Mouse (Mus musculus): ENCODE results near the gene Nkd1.

Nkd1 gene

DNA sequence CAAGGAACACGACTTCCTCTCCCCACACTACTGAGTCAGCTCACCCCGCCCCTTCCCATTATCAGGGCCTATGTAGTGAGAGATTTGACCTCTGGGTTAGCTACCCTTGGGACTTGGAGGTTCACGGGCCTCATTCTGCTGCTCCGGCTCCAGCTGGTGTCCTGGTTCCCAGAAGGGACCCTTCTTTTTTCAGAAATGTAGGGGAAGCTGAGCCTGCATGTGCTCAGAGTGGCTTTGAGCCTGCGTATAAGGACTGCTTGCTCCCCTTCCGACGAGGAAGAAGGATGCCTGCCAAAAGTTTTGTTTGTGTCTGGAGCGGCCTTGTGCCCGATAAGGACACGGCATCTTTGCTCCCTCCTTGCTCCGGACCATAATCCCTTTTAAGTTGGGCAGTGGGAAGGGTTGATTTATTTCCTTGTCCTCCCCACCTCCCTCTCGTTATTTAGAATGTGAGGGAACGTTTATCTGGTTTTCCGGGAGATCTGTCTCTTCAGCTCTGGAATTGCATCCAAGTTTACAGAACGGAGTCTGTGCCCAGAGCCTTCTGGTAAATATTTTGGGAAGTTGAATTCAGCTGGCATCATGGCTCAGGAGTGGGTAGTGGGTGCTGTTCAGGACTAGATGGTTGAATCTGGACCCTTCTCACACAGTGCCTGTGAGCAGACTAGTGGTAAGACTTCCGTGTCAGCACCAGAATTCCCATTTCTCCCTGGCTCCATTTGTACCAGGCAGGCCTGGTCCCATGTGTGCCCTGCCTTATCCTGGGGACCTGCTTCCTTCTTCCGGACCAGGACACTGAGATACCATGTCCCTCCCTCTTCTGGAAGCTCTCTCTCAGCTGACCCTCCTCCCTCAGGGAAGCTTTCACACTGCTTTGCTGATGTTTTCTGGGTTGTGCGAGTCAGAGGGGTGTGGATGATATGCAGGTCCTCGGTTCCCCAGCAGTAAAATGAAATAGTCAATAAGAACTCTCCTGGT is 17.1 kb downstream of the Nkd1 start:
- ATAC-seq (ENCODE audit: low TSS enrichment): peak; percentile 41

DNA sequence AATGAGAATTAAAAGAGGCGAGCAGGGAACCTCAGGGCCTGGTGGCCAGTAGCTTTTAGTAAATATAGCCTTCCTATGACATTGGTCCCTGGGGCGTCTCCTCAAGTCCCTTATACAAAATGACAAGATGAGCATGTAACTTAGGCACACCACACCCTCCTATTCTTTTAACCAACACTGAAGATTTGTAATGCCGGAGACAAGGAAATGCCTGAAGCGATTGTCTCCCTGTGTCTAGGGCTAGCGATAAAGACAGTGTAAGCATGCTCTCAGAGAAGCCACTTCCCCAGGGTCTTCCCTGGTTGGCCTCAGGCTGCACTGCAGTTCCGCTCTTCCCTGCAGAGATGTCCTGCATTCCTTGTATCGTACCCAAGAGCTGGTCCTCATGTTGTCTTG is 17.8 kb downstream of the Nkd1 start:
- no peak for ATAC-seq (ENCODE audit: low TSS enrichment)

DNA sequence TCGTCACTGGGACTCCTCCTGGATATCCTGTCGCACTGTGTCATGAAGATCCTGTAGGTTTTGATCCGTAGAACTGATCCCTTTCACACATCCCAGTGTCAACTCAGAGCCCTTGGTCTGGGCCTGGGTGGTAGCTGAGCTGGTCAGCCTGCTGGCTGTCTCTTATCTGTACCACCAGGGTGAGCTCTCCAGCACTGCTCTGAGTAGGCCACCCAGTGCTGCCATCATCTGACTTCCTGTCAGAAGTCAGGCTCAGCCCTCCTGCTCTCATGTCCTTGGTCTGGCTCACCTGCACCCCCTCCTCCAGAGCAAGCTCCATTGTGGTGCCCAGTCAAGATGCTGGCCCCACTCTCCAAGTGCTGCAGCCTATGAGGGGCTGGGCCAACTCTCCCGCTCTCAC is 18.8 kb downstream of the Nkd1 start:
- no peak for ATAC-seq (ENCODE audit: low TSS enrichment)

DNA sequence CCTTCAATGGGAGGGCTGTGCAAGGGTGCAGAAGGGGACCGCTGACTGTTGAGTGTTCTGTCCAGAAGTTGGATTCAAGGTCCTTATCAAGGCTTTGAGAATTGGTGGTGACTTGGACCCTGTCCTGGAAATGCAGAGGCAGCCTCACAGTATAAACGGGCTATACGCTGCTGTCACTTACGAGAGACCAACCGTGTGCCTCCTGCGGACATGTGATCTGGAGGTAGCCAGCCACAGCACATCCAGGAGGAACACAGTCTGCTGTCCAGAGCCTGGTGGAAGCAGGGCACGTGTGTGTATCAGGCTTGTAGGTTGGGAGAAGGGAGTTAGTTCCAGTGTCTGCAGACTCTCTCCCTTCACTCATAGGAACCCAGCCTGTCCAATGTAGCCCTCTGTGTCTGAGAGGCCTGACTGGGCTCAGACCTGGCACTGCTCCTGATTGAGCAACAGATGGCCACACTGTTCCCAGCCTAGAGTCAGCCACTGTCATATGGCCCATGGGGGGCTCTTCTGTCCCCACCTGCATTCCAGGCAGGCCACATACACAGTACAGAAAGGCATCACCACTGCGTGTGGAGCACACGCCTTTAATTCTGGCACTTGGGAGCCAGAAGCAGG is 21.6 kb downstream of the Nkd1 start:
- ATAC-seq (ENCODE audit: low TSS enrichment): no peak

DNA sequence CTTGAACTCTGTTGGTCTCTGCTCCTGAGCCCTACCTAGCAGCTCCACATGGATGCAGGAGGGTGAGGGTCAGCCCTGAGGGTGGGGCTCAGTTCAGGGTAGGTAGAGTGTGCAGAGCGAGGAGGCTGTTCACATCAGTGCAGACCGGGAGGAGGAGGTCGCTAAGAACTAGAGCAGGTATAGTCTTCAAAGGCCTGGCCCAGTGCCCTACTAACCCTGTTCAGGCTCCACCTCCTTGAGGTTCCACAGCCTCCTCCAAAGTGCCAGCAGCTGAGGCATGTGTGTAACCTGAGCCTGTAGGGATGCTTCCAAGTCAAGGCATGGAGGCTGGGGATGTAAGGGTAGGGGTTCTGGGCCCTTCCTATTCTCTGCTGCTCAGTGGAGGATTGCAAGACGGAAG is 23.5 kb downstream of the Nkd1 start:
- ATAC-seq (ENCODE audit: low TSS enrichment): no peak

DNA sequence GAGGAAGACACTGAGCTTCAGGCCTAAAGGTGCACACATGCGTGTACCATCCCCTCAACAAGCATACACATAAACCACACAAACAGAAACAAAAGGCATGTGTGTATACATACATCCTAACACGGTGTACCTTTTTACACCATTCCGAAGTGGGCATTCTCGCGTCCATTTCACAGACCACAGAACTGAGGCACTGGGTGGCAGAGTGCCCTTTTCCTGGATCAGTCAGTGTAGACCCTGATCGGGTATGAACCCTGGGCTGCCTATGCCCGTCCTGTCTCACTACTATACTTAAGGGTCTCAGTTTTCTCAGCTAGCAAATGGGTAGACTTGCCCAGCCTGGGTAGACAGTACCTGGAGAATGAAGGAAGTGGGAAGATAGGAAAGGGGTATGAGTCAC is 24.3 kb downstream of the Nkd1 start:
- ATAC-seq (ENCODE audit: low TSS enrichment): no peak

DNA sequence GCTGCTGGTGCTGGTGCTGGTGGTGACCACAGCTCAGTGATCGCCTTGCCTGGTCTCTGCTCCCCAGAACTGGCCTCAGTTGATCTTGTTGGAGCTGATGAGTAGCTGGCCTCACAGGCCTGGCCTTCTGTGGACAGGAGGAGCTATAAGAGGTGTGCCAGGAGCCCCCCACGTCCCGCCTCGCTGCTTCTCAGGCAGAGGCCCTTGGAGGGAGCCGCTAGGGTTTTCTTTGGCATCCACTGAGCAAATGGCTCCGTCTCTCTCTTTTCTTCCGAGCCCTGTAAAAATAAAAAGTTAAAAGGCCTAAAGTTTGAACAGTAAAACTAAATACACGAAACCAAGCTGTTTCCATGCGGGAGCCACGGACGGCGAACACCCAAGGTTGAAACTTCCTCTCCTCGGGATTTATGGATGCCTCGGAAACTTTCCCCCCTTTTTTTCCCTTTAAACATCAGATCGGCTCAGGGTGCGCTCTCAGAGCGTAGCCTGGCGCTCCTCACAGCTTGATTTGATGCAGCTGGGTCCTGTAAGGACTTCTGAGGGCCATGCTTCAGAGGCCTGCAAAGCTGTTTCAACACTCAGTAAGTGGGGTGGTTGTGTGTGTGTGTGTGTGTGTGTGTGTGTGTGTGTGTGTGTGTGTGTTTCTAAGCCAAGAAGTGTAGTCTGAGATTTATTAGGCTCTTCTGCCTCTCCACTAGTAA is 25.0 kb downstream of the Nkd1 start:
- ATAC-seq (ENCODE audit: low TSS enrichment): no peak

DNA sequence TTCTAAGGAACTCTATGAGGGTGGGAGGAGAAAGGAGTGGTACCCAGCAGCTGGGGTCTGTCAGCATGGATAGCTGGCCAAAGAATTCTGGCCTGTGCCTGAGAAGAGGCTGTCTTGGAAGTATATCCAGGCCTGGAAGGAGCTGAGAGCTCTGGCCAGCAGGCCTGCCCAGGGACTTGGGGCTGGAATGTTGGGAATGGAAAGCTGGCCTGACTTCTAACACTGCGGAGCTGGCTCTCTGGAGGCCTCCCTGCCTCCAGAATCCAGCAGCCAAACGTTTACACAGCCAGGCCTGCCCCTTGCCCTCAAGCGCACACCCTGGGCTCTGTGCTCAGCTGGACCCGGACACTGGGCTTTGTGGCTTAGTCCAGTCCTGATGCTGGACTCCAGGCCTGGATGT is 34.5 kb downstream of the Nkd1 start:
- ATAC-seq (ENCODE audit: low TSS enrichment): no peak

DNA sequence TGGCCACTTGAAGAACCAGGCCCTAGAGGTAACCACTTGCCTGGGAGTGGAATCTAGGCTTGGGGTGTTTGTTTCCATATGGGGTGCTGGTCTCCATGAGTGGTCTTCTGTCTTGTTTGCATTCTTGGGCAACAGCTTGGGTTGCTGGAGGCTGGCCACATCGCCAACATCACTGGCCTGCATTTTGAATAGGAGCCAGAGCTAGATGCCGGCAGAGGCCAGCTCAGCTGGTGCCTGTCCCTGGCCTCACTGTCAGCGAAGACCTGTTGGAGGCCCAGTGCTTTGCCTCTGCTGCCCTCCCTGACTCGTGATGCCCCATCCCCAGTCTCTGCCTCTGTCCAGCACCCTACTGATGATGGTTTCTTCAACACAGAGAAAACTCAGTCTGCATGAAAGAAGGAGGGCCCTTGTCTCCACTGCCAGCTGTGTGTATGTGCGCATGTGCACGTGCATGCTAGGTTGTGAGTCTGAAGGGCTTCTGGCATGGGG is 38.9 kb downstream of the Nkd1 start:
- ATAC-seq (ENCODE audit: low TSS enrichment): 0 out of 2 replicates have a peak, but pooled peaks have one; percentile 21

DNA sequence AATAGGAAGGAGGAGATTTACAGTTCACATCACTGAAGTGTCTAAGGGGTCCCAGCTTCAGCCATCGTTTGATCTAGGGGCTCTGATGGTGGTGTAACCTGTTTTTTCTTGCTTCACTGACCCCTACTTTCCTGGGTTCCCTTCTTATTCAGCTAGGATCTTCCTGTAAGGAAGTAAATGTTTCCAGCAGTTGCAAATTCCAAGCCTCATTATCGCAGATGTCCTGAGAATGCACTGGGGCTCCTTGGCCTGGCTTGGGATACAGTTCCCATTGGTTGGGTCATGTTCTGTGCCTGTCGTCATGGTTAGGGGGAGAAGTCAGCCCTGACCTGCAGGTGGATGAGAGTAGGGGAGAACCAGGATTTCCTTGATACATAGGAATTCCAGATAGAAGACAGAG is 40.2 kb downstream of the Nkd1 start:
- no peak for ATAC-seq (ENCODE audit: low TSS enrichment)

DNA sequence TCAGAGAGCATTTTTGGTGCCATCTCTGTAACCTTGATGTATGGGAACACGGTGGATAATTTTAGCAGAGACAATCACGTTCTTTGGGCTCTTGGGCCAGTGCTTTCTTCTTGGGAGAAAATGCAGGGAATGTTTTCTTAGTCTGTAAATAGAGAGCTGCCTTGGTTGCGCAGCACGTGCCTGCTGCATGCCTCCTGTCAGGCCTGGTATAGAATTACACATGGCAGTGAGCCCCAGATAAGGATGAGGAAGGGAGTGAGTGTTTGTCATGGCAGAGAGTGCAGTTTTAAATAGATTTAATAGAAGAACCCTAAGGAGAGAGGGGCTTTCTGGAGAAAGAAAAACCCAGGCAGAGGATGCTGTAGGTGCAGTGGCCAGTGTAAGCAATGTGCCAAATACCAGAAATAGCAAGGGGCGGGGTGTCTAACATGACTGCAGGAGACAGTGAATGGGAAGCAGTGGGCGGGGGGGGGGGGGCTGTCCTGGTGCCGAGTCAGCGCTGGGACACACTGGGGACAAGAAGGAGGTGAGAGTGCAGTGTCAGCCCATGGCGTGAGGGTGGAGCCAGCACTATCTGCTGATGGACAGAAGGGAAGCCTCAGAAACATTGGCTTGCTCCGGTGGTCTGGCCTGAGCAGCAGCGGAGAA is 43.2 kb downstream of the Nkd1 start:
- ATAC-seq (ENCODE audit: low TSS enrichment): no peak

DNA sequence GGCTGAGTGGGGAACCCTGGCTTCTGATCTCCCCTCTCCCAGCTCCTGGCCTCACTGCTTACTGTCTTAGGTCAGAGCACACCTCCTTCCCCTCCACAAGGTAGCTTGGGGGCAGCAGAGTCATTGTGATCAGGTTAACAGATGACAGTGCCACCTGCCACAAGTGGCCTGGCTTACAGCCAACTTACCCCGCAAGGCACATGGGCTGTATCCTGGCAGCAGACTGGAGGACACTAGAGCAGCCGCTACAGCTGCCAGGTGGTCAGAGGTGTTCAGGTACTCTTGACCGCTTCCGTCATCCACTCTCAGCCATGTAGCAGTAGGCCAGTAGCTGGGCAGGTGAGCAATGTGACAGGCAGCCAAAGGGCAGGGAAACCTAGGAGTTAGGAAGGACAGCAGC is 45.0 kb downstream of the Nkd1 start:
- no peak for ATAC-seq (ENCODE audit: low TSS enrichment)

DNA sequence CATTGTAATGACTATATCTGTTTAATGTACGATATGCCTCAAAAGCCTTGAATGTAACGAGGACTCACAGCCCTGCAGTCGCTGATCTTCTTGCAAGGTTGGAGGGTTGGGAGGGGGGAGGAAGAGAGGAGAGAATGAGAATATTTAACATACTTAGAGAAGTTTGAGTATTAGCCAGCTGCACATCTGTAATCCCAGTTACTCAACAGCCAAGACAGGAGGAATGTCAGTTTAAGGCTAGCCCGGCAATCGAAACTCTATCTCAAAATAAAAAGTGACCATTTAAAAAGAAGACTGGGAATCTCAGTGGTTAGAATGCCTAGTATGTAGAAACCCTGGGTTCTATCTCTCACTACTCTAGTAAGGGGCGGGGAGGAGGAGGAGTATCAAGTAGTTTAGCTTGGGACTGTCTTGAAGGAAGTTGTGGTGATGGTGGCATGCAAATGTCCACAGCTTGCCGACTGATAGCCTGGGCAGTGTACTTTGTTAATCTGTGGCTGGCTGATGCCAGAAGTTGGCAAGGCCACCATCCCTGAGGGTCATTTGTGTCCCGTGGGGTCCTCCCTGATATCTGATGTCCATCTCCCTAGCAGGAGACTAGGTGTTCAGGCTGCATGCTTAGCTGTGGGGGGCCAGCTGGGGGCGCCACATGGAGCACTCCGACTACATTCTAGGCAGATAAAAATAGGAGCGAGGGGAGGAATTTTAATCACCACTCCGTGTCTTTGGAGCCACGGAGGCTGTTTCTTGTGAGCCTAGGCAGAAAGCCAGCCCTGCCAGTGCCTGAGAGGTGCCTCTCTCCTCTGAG is 46.4 kb downstream of the Nkd1 start:
- ATAC-seq (ENCODE audit: low TSS enrichment): peak; percentile 79

DNA sequence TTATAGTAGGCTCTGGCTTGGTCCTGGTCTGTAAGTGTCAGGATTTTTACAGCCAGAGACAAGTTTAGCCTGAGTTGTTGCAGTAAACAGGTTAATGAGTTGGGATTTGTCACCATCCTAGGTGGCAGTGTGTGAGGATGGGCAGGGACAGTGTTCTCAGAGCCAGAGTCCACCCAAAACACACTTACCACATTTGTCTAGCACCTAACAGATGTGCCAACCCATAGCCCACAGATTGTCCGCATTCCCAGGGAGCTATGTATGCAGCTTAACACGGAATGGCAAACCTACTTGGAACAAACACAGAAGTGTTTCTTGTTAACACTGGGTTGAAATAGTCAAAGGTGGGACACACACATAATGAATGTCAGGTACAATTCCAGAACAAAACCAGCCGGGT is 47.1 kb downstream of the Nkd1 start:
- ATAC-seq (ENCODE audit: low TSS enrichment): peak; percentile 34

DNA sequence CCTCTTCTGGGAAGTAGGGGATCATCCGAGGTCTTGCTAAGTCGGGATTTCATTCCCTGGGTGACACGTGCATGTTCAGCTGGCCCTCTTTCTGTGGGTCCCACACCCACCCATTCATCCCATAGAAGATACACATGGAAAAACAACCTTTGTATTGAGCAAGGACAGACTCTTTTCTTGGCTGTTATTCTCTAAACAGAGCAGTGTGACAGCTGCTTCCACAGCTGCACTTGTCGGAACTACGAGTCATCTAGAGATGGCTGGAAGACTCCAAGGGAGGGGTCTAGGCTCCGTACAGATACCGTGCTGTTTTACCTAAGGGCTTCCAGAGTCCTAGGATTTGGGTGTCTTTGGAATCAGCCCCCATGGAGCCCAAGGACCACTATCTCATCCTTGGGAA is 48.2 kb downstream of the Nkd1 start:
- no peak for ATAC-seq (ENCODE audit: low TSS enrichment)

DNA sequence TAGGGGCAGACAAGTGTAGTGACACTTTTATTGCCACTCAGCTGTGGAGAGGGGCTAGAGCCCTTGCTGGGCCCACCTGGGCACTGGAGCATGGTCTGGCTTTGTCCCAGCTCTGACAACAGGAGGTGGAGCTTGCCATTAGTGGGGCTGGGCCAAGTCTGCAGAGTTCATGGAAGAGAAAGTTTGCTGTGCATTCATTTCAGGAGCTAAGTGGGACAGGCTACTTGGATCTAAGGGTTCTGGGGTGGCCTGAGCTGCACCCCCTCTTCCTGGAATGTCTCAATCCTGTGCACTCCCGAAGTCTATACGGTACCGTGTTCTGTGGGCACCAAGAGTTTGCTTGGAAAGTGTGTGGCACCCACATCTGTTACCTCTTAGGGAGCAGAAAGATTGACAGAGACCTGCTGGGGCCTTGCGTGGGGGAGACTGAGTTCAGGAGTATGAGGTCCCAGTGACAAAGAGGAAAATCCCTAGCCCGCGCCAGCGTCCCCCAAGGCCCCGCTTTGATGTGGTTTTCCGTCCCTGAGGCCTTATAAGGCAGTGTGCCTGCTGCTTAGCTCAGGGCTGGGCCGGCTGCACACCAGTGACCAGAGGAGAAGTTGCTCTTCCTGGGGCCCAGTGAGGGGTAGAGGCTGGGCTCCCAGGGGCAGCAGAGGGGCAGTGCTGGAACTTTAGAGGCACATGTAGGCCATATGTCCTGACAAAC is 49.3 kb downstream of the Nkd1 start:
- no peak for ATAC-seq (ENCODE audit: low TSS enrichment)

DNA sequence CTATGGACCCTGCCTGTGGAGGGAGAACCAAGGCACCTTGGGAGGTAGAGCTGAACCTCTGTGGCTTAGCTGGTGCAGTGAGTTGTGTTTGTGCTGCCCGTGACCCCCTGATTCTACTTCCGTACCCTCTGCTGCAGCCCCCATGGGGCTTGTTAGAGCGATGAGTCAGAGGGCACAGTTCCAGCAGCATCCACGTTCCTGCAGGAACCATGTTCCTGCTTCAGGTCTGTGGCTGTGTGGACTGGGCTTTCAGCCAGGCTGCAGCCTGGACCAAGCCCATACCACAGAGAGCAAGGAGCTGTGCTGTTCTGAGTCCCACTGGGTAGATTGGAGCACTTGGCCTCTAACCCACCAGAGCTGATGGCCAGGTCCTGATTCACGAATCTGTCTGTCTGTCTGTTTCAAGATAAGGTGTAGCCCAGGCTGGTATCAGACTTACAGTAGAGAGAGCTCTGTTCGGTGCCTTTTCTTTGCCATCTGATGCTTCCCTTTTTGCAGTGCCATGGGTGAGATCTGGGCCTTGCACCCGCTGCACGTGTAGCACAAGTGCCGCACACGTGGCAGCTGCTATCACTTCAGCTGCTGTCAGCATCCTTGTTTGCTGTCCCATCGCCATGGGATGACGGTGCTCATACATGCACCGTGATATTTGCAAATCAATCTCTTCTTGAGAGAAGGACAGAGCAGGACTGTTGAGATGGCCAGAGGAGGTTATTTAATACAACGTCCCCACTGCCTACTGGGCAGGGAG is 50.5 kb downstream of the Nkd1 start:
- ATAC-seq (ENCODE audit: low TSS enrichment): no peak

DNA sequence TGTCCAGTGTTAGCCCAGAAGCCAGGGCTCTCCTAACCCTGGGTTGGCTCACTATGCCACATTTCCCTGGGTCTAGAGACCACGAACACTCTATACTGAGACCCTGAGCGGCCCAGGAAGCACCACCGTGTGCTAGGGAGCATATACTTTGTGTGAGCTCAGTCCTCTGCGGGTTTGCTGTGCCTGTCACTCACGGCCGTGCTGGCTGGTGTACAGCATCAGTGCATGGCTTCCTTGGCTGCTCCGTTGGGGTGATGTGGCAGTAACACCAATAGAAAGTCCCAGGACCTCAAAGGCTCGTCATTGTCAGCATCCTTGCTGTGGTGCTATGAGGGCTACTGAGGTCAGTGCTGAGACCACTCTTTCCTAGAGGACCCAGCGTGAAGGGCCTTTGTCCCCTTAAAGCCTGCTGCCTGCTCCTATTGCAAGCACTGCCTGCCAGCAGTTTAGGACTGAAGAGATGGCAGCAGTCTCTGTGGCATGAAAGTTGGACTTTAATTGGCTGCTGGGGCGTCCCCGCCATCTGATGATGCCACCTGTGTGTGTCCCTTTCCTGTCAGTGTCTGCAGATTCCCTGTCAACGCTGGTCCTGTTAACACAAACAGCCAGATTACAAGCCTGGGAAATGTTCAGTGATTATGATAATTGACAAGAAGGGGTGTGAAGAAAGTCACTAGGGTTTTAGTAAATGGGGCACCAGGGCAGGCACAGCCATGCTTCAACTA is 51.2 kb downstream of the Nkd1 start:
- ATAC-seq (ENCODE audit: low TSS enrichment): no peak

Measured in frontal cortex, adult (tissue).